Mouse (Mus musculus) megakaryocyte, embryonic 14.5 days (primary cell): ENCODE measurements around the gene Fgfr2.

Source experiments
- FLI1 ChIP-seq: IDR thresholded peaks from 2 replicates; pipeline ENCODE4 v1.6.1; 2012; ENCODE audit warnings: low read length, inconsistent platforms, mixed read lengths
- GATA1 ChIP-seq: IDR thresholded peaks from 3 replicates; pipeline ENCODE4 v1.6.1; 2012; ENCODE audit warnings: mixed read lengths, low read length, inconsistent platforms, borderline replicate concordance

DNA sequence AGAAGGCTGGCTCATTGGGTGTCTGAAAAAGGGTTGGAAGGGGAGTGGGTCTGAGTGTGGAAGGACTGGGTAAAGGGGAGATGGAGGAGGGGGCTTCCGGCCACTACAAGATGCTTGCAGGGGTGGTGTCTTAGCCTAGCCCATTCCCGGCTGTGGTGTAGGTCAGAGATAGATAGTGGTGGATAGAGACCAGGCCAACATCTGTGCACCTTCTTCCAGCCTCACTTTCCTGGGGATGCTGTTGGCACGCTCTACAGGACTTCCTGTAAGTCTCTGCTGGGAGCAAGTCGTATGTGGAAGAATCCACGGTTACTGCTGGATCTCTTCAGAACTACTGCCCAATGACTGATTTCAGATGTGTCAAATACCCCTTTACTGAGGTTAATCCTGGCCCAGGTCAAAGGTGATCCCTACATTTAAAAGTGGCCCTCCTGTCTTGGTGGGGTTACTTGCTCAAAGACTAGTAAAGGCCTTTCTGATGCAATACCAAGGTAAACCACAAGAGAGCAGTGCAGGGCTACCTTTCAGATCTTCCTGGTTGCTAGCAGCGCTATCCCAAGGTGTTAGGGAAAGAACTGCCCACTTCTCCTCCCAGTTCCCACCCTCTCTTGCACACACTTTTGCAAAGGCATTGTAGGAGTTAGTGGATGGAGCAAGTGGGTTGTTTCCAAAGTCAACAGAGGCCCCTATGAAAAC lies 896.6 kb downstream of the Fgfr2 start:
- no peak for TF ChIP-seq GATA1
- no peak for TF ChIP-seq FLI1
